In genomic region chr17:10334481-10334880, GRCm38 (mm10) we compare ENCODE assay signal across 8 mouse cellular contexts. TPM values are rescaled to one million over a fixed set of nuclear protein-coding genes. Genes with fewer than 3 reads are reported as not detected.
DNase-seq lines count a peak whose midpoint lies in the region; ATAC-seq and TF ChIP-seq lines count a peak whose summit lies in the region.

No protein-coding gene starts in this region.

- ATAC-seq in frontal cortex, adult (ENCODE audit: low TSS enrichment) = peak; percentile 10
- no peak for ATAC-seq in liver, embryonic 14.5 days (ENCODE audit: insufficient read depth)

- TF ChIP-seq EP300 in liver, embryonic 14.5 days (IDR thresholded peaks at IDR 0.05; ENCODE audit: low read depth) = no peak

- no peak overlapping the region for H3K4me3 ChIP-seq in liver, embryonic 14.5 days (ENCODE audit: insufficient read depth in 1 of 2, low read depth in 2 of 2, low read length in 2 of 2)

- no peak for TF ChIP-seq CTCF in liver, embryonic 14.5 days (IDR thresholded peaks at IDR 0.05; ENCODE audit: low read depth)

- WGBS in liver, embryonic 14.5 days (ENCODE audit: insufficient replicate concordance) = 25% methylated on average over 1 of the region's 1 CpGs

- peaks cover 33% of the 10 kb centered on the region for H3K27me3 ChIP-seq in liver, embryonic 14.5 days (ENCODE audit: control insufficient read depth, insufficient read depth, low read length)

- no peaks in the 10 kb centered on the region for H3K36me3 ChIP-seq in liver, embryonic 14.5 days (replicated peaks; ENCODE audit: control insufficient read depth, insufficient read depth, low read depth)

- no peaks in the 10 kb centered on the region for H3K9me3 ChIP-seq in liver, embryonic 14.5 days (ENCODE audit: control insufficient read depth, low read length)

- H3K27ac ChIP-seq in liver, embryonic 14.5 days = no peak overlapping the region

- no peak overlapping the region for H3K9ac ChIP-seq in liver, embryonic 14.5 days (replicated peaks)

- peak overlapping the region; percentile 57 for H3K4me2 ChIP-seq in liver, embryonic 14.5 days (ENCODE audit: low read depth)

- no peak for DNase-seq in frontal cortex, postnatal 25 days (ENCODE audit: low spot score in 2 of 2)
- DNase-seq in urinary bladder, postnatal 4 days (ENCODE audit: low spot score in 2 of 2) = peak; percentile 7 to 15
- DNase-seq in urinary bladder, postnatal 10 days (ENCODE audit: low spot score) = no peak
- DNase-seq in liver, embryonic 14.5 days (ENCODE audit: low read depth in 3 of 3, low spot score in 3 of 3) = no peak
- DNase-seq in Muller cell, postnatal 12 days (ENCODE audit: inconsistent ontology term) = no peak
- no peak for DNase-seq in adrenal gland, adult 18-20 months (ENCODE audit: low spot score in 2 of 2)
- DNase-seq in B cell, adult 2 months = no peak

- 0 out of 4 replicates have a peak, but pooled peaks cover 0 to 4% of the 10 kb centered on the region in 2 experiments for H3K4me1 ChIP-seq in liver, embryonic 14.5 days (replicated peaks; ENCODE audit: control insufficient read depth in 2 of 2, insufficient read depth in 2 of 2, low read length in 1 of 2)

RNA-seq across cellular contexts. Expression of gene Qk, which starts 14.8 kb away (rescaled TPM):
- polyA plus RNA-seq in liver, embryonic 14.5 days (2012; rRNA removed) = 22.1 and 29.4 TPM in 2 replicates
- polyA plus RNA-seq in liver, embryonic 14.5 days (2014; fragmentation: Nextera tagmentation; extraction: Ambion mirVana) = 9.5 and 10.2 TPM in 2 replicates
- 100 to 1,000 TPM; 188 to 233 TPM for total RNA-seq in adrenal gland, adult 18-20 months (2021)

Comparison
In these comparisons a context has a peak if more than half of its experiments do, and no peak if none do; other contexts are left out.
1. DNase-seq: peak in urinary bladder, postnatal 4 days (2 of 2); none in frontal cortex, postnatal 25 days (0 of 2), urinary bladder, postnatal 10 days (single experiment), liver, embryonic 14.5 days (0 of 3), Muller cell, postnatal 12 days (single experiment), adrenal gland, adult 18-20 months (0 of 2) and B cell, adult 2 months (0 of 2).